In the genomic region with DNA sequence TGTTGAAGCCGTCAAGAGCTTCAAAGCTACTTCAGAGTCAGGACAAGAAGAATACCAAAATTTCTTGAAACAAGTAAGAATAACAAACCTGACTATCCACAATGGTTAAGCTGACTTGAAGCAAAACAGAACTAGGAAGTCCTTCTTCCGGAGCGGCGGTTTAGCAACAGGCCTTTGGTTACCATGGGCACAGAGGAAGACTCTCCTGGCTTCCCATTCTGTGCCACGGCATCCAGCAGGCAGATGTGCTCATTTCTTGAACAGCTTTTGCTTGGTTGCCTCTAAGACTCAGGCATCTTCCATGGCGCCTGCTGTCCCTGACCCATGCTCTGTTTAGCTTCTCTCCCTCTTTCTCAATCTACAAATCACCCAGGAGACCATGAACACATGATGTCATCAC, we compare ENCODE assay signal across 32 mouse cellular contexts.
DNase-seq lines count a peak whose midpoint lies in the region; ATAC-seq lines count a peak whose summit lies in the region.
"Had no signal": no experiment of that assay in that cellular context is flagged by ENCODE, and none has a peak within 500 bp of the region (broad histone marks: within the 10 kb centered on the region; RNA-seq: fewer than 3 reads in every experiment).

No protein-coding gene starts in this region.

- H3K36me3 ChIP-seq in heart, embryonic 11.5 days (ENCODE audit: control insufficient read depth, insufficient read depth, low read length), result no peaks in the 10 kb centered on the region
- H3K36me3 ChIP-seq in heart, embryonic 16.5 days (ENCODE audit: control insufficient read depth, insufficient read depth), result peaks cover 6% of the 10 kb centered on the region
- H3K36me3 ChIP-seq: embryonic facial prominence, embryonic 13.5 days; intestine, embryonic 15.5 days; lung, embryonic 15.5 days had no signal

- H3K9me3 ChIP-seq in heart, embryonic 11.5 days (replicated peaks; ENCODE audit: control insufficient read depth, low read length), result no peaks in the 10 kb centered on the region
- no peaks in the 10 kb centered on the region for H3K9me3 ChIP-seq in heart, embryonic 16.5 days (replicated peaks; ENCODE audit: control insufficient read depth, low read length)
- H3K9me3 ChIP-seq: embryonic facial prominence, embryonic 13.5 days; forebrain, embryonic 10.5 days; hindbrain, embryonic 12.5 days; intestine, embryonic 15.5 days; limb, embryonic 13.5 days; lung, embryonic 15.5 days; midbrain, embryonic 12.5 days; neural tube, embryonic 12.5 days; stomach, embryonic 15.5 days had no signal

- H3K27ac ChIP-seq in heart, embryonic 11.5 days (ENCODE audit: low read depth, low read length), result peak overlapping the region; percentile 36
- peak overlapping the region; percentile 6 for H3K27ac ChIP-seq in heart, embryonic 16.5 days (ENCODE audit: low read length)
- H3K27ac ChIP-seq: embryonic facial prominence, embryonic 13.5 days; forebrain, embryonic 10.5 days; gastrocnemius, adult 2 months; hindbrain, embryonic 12.5 days; hindbrain, postnatal 0 days; intestine, embryonic 15.5 days; layer of hippocampus, adult 2 months; left cerebral cortex, adult 2 months; limb, embryonic 13.5 days; lung, embryonic 15.5 days; midbrain, embryonic 12.5 days; neural tube, embryonic 12.5 days; stomach, embryonic 15.5 days had no signal

- WGBS in heart, embryonic 11.5 days (ENCODE audit: insufficient replicate concordance), result 64% methylated on average over 6 of the region's 6 CpGs
- WGBS in heart, embryonic 16.5 days, result 70% methylated on average over 6 of the region's 6 CpGs

- DNase-seq in heart, postnatal 36 days, result no peak
- DNase-seq in heart, postnatal 4 days, result no peak
- no peak for DNase-seq in right cerebral cortex, postnatal 10 days (ENCODE audit: low spot score in 2 of 2)
- DNase-seq in retina, postnatal 1 day, result no peak
- DNase-seq: adrenal gland, postnatal 25 days; cerebellum, adult 8-10 months; cerebellum, postnatal 25 days; gastrocnemius, adult 2 months; gastrocnemius, postnatal 36 days; kidney, adult 2 months; kidney, postnatal 36 days; right cerebral cortex, postnatal 25 days had no signal

- H3K4me2 ChIP-seq in heart, embryonic 11.5 days, result no peak overlapping the region
- no peak overlapping the region for H3K4me2 ChIP-seq in heart, embryonic 16.5 days (ENCODE audit: low read depth, low read length)
- H3K4me2 ChIP-seq: embryonic facial prominence, embryonic 13.5 days; hindbrain, embryonic 12.5 days; intestine, embryonic 15.5 days; limb, embryonic 13.5 days; liver, embryonic 11.5 days; lung, embryonic 15.5 days; midbrain, embryonic 12.5 days; neural tube, embryonic 12.5 days; stomach, embryonic 15.5 days had no signal

- ATAC-seq in heart, embryonic 11.5 days (replicated peaks; ENCODE audit: insufficient number of reproducible peaks, low FRiP score, low TSS enrichment), result no peak
- peak; percentile 16; the same call in 1 of the 2 replicates for ATAC-seq in heart, embryonic 16.5 days (replicated peaks; ENCODE audit: extremely low read depth, insufficient read depth, low FRiP score)
- peak; percentile 93 for ATAC-seq in granulocyte monocyte progenitor cell, adult 5-6 weeks (replicated peaks; ENCODE audit: poor library complexity, severe bottlenecking)
- ATAC-seq: forebrain, embryonic 16.5 days; hindbrain, postnatal 0 days; intestine, embryonic 15.5 days; Patski had no signal

- intact Hi-C loops in heart, postnatal 36 days (cut with DNase I), result no loop called here

- H3K4me3 ChIP-seq in heart, embryonic 11.5 days (ENCODE audit: low read depth, low read length), result no peak overlapping the region
- H3K4me3 ChIP-seq in heart, embryonic 16.5 days (ENCODE audit: low read length), result no peak overlapping the region
- H3K4me3 ChIP-seq: embryonic facial prominence, embryonic 13.5 days; forebrain, embryonic 10.5 days; gastrocnemius, adult 2 months; hindbrain, embryonic 12.5 days; intestine, embryonic 15.5 days; layer of hippocampus, adult 2 months; left cerebral cortex, adult 2 months; limb, embryonic 13.5 days; lung, embryonic 15.5 days; megakaryocyte, embryonic 14.5 days; midbrain, embryonic 12.5 days; myocyte; neural tube, embryonic 12.5 days; stomach, embryonic 15.5 days had no signal

- H3K27me3 ChIP-seq in heart, embryonic 11.5 days (ENCODE audit: control insufficient read depth, insufficient read depth, low read length), result no peaks in the 10 kb centered on the region
- H3K27me3 ChIP-seq in heart, embryonic 16.5 days (ENCODE audit: control insufficient read depth, insufficient read depth, low read length), result no peaks in the 10 kb centered on the region
- H3K27me3 ChIP-seq: embryonic facial prominence, embryonic 13.5 days; hindbrain, embryonic 12.5 days; intestine, embryonic 15.5 days; limb, embryonic 13.5 days; lung, embryonic 15.5 days; megakaryocyte, embryonic 14.5 days; midbrain, embryonic 12.5 days; neural tube, embryonic 12.5 days; Patski; stomach, embryonic 15.5 days had no signal

- peaks cover 32% of the 10 kb centered on the region for H3K4me1 ChIP-seq in heart, embryonic 11.5 days (ENCODE audit: control insufficient read depth, insufficient read depth, low read length)
- H3K4me1 ChIP-seq in heart, embryonic 16.5 days (ENCODE audit: control insufficient read depth, insufficient read depth, low read length), result peaks cover 31% of the 10 kb centered on the region
- H3K4me1 ChIP-seq: hindbrain, embryonic 12.5 days; intestine, embryonic 15.5 days; lung, embryonic 15.5 days; megakaryocyte, embryonic 14.5 days; midbrain, embryonic 12.5 days; neural tube, embryonic 12.5 days; stomach, embryonic 15.5 days had no signal

- no peak overlapping the region for H3K9ac ChIP-seq in heart, embryonic 11.5 days (ENCODE audit: low read depth, low read length)
- no peak overlapping the region for H3K9ac ChIP-seq in heart, embryonic 16.5 days (ENCODE audit: low read length)
- H3K9ac ChIP-seq: embryonic facial prominence, embryonic 13.5 days; hindbrain, embryonic 12.5 days; intestine, embryonic 15.5 days; limb, embryonic 13.5 days; lung, embryonic 15.5 days; midbrain, embryonic 12.5 days; neural tube, embryonic 12.5 days; stomach, embryonic 15.5 days had no signal
